Mouse (Mus musculus): ENCODE data around the gene Gast. TPM values are rescaled to one million over a fixed set of nuclear protein-coding genes. Genes with fewer than 3 reads are reported as not detected.

Gast gene
- polyA plus RNA-seq, 1 experiment: not detected

GRCm38 (mm10) chr11:100362209-100362978 is 28.2 kb downstream of the Gast start:
- WGBS: 10% methylated on average over 8 of the region's 8 CpGs
- Histone ChIP-seq H3K4me3 (replicated peaks; ENCODE audit: control insufficient read depth, low read depth, low read length) (no peak overlapping the region), H3K4me1 (ENCODE audit: control insufficient read depth, insufficient read depth, low read length) (no peaks in the 10 kb centered on the region), H3K27ac (ENCODE audit: control insufficient read depth, insufficient read depth, low read depth, low read length, poor library complexity) (no peak overlapping the region)
- TF ChIP-seq CTCF (IDR thresholded peaks at IDR 0.05; ENCODE audit: control insufficient read depth, insufficient read depth, low read length) (peak; percentile 91), POLR2A (IDR thresholded peaks at IDR 0.05; ENCODE audit: borderline replicate concordance, control insufficient read depth, low read depth, low read length) (no peak)

- 13% methylated on average over 12 of the region's 12 CpGs for WGBS
- TF ChIP-seq POLR2A (IDR thresholded peaks at IDR 0.05; ENCODE audit: borderline replicate concordance, control insufficient read depth, low read depth, low read length): no peak
- TF ChIP-seq CTCF (IDR thresholded peaks at IDR 0.05; ENCODE audit: control insufficient read depth, insufficient read depth, low read length): peak; percentile 76
- Histone ChIP-seq H3K4me1 (ENCODE audit: control insufficient read depth, insufficient read depth, low read length) (no peaks in the 10 kb centered on the region), H3K27ac (ENCODE audit: control insufficient read depth, insufficient read depth, low read depth, low read length, poor library complexity) (no peak overlapping the region), H3K4me3 (replicated peaks; ENCODE audit: control insufficient read depth, low read depth, low read length) (no peak overlapping the region)
These were observed 28.9 kb downstream of the Gast start for GRCm38 (mm10) chr11:100362979-100363562.

GRCm38 (mm10) chr11:100369145-100369544 is 34.9 kb downstream of the Gast start:
- Histone ChIP-seq H3K4me3 (replicated peaks; ENCODE audit: control insufficient read depth, low read depth, low read length) (no peak overlapping the region), H3K4me1 (ENCODE audit: control insufficient read depth, insufficient read depth, low read length) (no peaks in the 10 kb centered on the region), H3K27ac (ENCODE audit: control insufficient read depth, insufficient read depth, low read depth, low read length, poor library complexity) (no peak overlapping the region)
- 75% methylated on average over 7 of the region's 7 CpGs for WGBS
- TF ChIP-seq POLR2A (IDR thresholded peaks at IDR 0.05; ENCODE audit: borderline replicate concordance, control insufficient read depth, low read depth, low read length) (no peak), CTCF (IDR thresholded peaks at IDR 0.05; ENCODE audit: control insufficient read depth, insufficient read depth, low read length) (no peak)

- TF ChIP-seq CTCF (IDR thresholded peaks at IDR 0.05; ENCODE audit: control insufficient read depth, insufficient read depth, low read length): no peak
- no peak for TF ChIP-seq POLR2A (IDR thresholded peaks at IDR 0.05; ENCODE audit: borderline replicate concordance, control insufficient read depth, low read depth, low read length)
- H3K4me3 ChIP-seq (replicated peaks; ENCODE audit: control insufficient read depth, low read depth, low read length): no peak overlapping the region
- H3K4me1 ChIP-seq (ENCODE audit: control insufficient read depth, insufficient read depth, low read length): no peaks in the 10 kb centered on the region
- 22% methylated on average over 8 of the region's 8 CpGs for WGBS
- H3K27ac ChIP-seq (ENCODE audit: control insufficient read depth, insufficient read depth, low read depth, low read length, poor library complexity): no peak overlapping the region
These were observed 35.6 kb downstream of the Gast start for GRCm38 (mm10) chr11:100369822-100370221.

- 68% methylated on average over 7 of the region's 8 CpGs for WGBS
- TF ChIP-seq POLR2A (IDR thresholded peaks at IDR 0.05; ENCODE audit: borderline replicate concordance, control insufficient read depth, low read depth, low read length) (no peak), CTCF (IDR thresholded peaks at IDR 0.05; ENCODE audit: control insufficient read depth, insufficient read depth, low read length) (no peak)
- Histone ChIP-seq H3K27ac (ENCODE audit: control insufficient read depth, insufficient read depth, low read depth, low read length, poor library complexity) (no peak overlapping the region), H3K4me3 (replicated peaks; ENCODE audit: control insufficient read depth, low read depth, low read length) (no peak overlapping the region), H3K4me1 (ENCODE audit: control insufficient read depth, insufficient read depth, low read length) (no peaks in the 10 kb centered on the region)
These were observed 37.9 kb downstream of the Gast start for GRCm38 (mm10) chr11:100371981-100372558.

- TF ChIP-seq CTCF (IDR thresholded peaks at IDR 0.05; ENCODE audit: control insufficient read depth, insufficient read depth, low read length): no peak
- no peak for TF ChIP-seq POLR2A (IDR thresholded peaks at IDR 0.05; ENCODE audit: borderline replicate concordance, control insufficient read depth, low read depth, low read length)
- WGBS: 84% methylated on average over 9 of the region's 9 CpGs
- Histone ChIP-seq H3K4me3 (replicated peaks; ENCODE audit: control insufficient read depth, low read depth, low read length) (no peak overlapping the region), H3K27ac (ENCODE audit: control insufficient read depth, insufficient read depth, low read depth, low read length, poor library complexity) (no peak overlapping the region), H3K4me1 (ENCODE audit: control insufficient read depth, insufficient read depth, low read length) (no peaks in the 10 kb centered on the region)
These were observed 40.9 kb downstream of the Gast start for GRCm38 (mm10) chr11:100375127-100375526.

- Histone ChIP-seq H3K4me3 (replicated peaks; ENCODE audit: control insufficient read depth, low read depth, low read length) (no peak overlapping the region), H3K4me1 (ENCODE audit: control insufficient read depth, insufficient read depth, low read length) (no peaks in the 10 kb centered on the region), H3K27ac (ENCODE audit: control insufficient read depth, insufficient read depth, low read depth, low read length, poor library complexity) (no peak overlapping the region)
- TF ChIP-seq POLR2A (IDR thresholded peaks at IDR 0.05; ENCODE audit: borderline replicate concordance, control insufficient read depth, low read depth, low read length): no peak
- no peak for TF ChIP-seq CTCF (IDR thresholded peaks at IDR 0.05; ENCODE audit: control insufficient read depth, insufficient read depth, low read length)
- WGBS: 73% methylated on average over 4 of the region's 4 CpGs
These were observed 41.8 kb downstream of the Gast start for GRCm38 (mm10) chr11:100376005-100376404.

- 88% methylated on average over 21 of the region's 21 CpGs for WGBS
- TF ChIP-seq POLR2A (IDR thresholded peaks at IDR 0.05; ENCODE audit: borderline replicate concordance, control insufficient read depth, low read depth, low read length): no peak
- TF ChIP-seq CTCF (IDR thresholded peaks at IDR 0.05; ENCODE audit: control insufficient read depth, insufficient read depth, low read length): no peak
These were observed 42.7 kb downstream of the Gast start for GRCm38 (mm10) chr11:100376746-100377389.

More at GRCm38 (mm10) chr11:100376746-100377389, 42.7 kb downstream of the Gast start:
- Histone ChIP-seq H3K27ac (ENCODE audit: control insufficient read depth, insufficient read depth, low read depth, low read length, poor library complexity) (no peak overlapping the region), H3K4me1 (ENCODE audit: control insufficient read depth, insufficient read depth, low read length) (no peaks in the 10 kb centered on the region), H3K4me3 (replicated peaks; ENCODE audit: control insufficient read depth, low read depth, low read length) (no peak overlapping the region)
